Mouse (Mus musculus): ENCODE results near the gene Sema3g. TPM values are rescaled to one million over a fixed set of nuclear protein-coding genes. Genes with fewer than 3 reads are reported as not detected.

Gene Sema3g
- polyA plus RNA-seq, 1 experiment from 2014 or later = 0.21 TPM

GRCm38 (mm10) chr14:31177287-31177686, 40.4 kb upstream of the Sema3g start:
- DNase-seq (ENCODE audit: low spot score) (no peak), ATAC-seq (replicated peaks; ENCODE audit: insufficient number of reproducible peaks, low FRiP score, low TSS enrichment, low read depth) (no peak)
- H3K4me3 ChIP-seq (ENCODE audit: low read depth, low read length) = no peak overlapping the region
- 88% methylated on average over 15 of the region's 16 CpGs for WGBS
- peaks cover 56% of the 10 kb centered on the region for H3K36me3 ChIP-seq (replicated peaks; ENCODE audit: control insufficient read depth, insufficient read depth, low read depth, low read length)
- H3K27me3 ChIP-seq (ENCODE audit: control insufficient read depth, insufficient read depth, low read length) = no peaks in the 10 kb centered on the region
- H3K4me2 ChIP-seq (ENCODE audit: low read depth, low read length) = no peak overlapping the region
- H3K9me3 ChIP-seq (replicated peaks; ENCODE audit: control insufficient read depth, low read length) = no peaks in the 10 kb centered on the region
- H3K9ac ChIP-seq (replicated peaks; ENCODE audit: low read length) = no peak overlapping the region
- no peak overlapping the region for H3K27ac ChIP-seq (replicated peaks; ENCODE audit: low read depth, low read length)
- no peaks in the 10 kb centered on the region for H3K4me1 ChIP-seq (ENCODE audit: control insufficient read depth, insufficient read depth, low read length)

- Histone ChIP-seq H3K4me1 (ENCODE audit: control insufficient read depth, insufficient read depth, low read length) (no peaks in the 10 kb centered on the region), H3K4me3 (ENCODE audit: low read depth, low read length) (no peak overlapping the region), H3K4me2 (ENCODE audit: low read depth, low read length) (no peak overlapping the region), H3K9ac (replicated peaks; ENCODE audit: low read length) (no peak overlapping the region), H3K27me3 (ENCODE audit: control insufficient read depth, insufficient read depth, low read length) (no peaks in the 10 kb centered on the region), H3K36me3 (replicated peaks; ENCODE audit: control insufficient read depth, insufficient read depth, low read depth, low read length) (peaks cover 52% of the 10 kb centered on the region), H3K9me3 (replicated peaks; ENCODE audit: control insufficient read depth, low read length) (no peaks in the 10 kb centered on the region), H3K27ac (replicated peaks; ENCODE audit: low read depth, low read length) (no peak overlapping the region)
- 91% methylated on average over 5 of the region's 5 CpGs for WGBS
- ATAC-seq (replicated peaks; ENCODE audit: insufficient number of reproducible peaks, low FRiP score, low TSS enrichment, low read depth) (no peak), DNase-seq (ENCODE audit: low spot score) (no peak)
Observed at GRCm38 (mm10) chr14:31177715-31178114, 39.9 kb upstream of the Sema3g start.

- Histone ChIP-seq H3K9ac (replicated peaks; ENCODE audit: low read length) (no peak overlapping the region), H3K4me2 (ENCODE audit: low read depth, low read length) (no peak overlapping the region), H3K36me3 (replicated peaks; ENCODE audit: control insufficient read depth, insufficient read depth, low read depth, low read length) (peaks cover 57% of the 10 kb centered on the region), H3K4me3 (ENCODE audit: low read depth, low read length) (no peak overlapping the region), H3K4me1 (ENCODE audit: control insufficient read depth, insufficient read depth, low read length) (no peaks in the 10 kb centered on the region), H3K27ac (replicated peaks; ENCODE audit: low read depth, low read length) (no peak overlapping the region), H3K27me3 (ENCODE audit: control insufficient read depth, insufficient read depth, low read length) (no peaks in the 10 kb centered on the region), H3K9me3 (replicated peaks; ENCODE audit: control insufficient read depth, low read length) (no peaks in the 10 kb centered on the region)
- ATAC-seq (replicated peaks; ENCODE audit: insufficient number of reproducible peaks, low FRiP score, low TSS enrichment, low read depth) (no peak), DNase-seq (ENCODE audit: low spot score) (no peak)
- 94% methylated on average over 12 of the region's 12 CpGs for WGBS
Observed at GRCm38 (mm10) chr14:31179677-31180365, 37.8 kb upstream of the Sema3g start.

GRCm38 (mm10) chr14:31181512-31181911, 36.1 kb upstream of the Sema3g start:
- DNase-seq (ENCODE audit: low spot score) (no peak), ATAC-seq (replicated peaks; ENCODE audit: insufficient number of reproducible peaks, low FRiP score, low TSS enrichment, low read depth) (no peak)
- H3K27me3 ChIP-seq (ENCODE audit: control insufficient read depth, insufficient read depth, low read length) = no peaks in the 10 kb centered on the region
- no peaks in the 10 kb centered on the region for H3K9me3 ChIP-seq (replicated peaks; ENCODE audit: control insufficient read depth, low read length)
- H3K4me1 ChIP-seq (ENCODE audit: control insufficient read depth, insufficient read depth, low read length) = no peaks in the 10 kb centered on the region
- H3K4me3 ChIP-seq (ENCODE audit: low read depth, low read length) = no peak overlapping the region
- no peak overlapping the region for H3K4me2 ChIP-seq (ENCODE audit: low read depth, low read length)
- H3K9ac ChIP-seq (replicated peaks; ENCODE audit: low read length) = no peak overlapping the region
- H3K36me3 ChIP-seq (replicated peaks; ENCODE audit: control insufficient read depth, insufficient read depth, low read depth, low read length) = peaks cover 54% of the 10 kb centered on the region
- H3K27ac ChIP-seq (replicated peaks; ENCODE audit: low read depth, low read length) = no peak overlapping the region
- 89% methylated on average over 4 of the region's 4 CpGs for WGBS

- H3K4me1 ChIP-seq (ENCODE audit: control insufficient read depth, insufficient read depth, low read length) = no peaks in the 10 kb centered on the region
- WGBS = 59% methylated on average over 2 of the region's 2 CpGs
- no peaks in the 10 kb centered on the region for H3K9me3 ChIP-seq (replicated peaks; ENCODE audit: control insufficient read depth, low read length)
- DNase-seq (ENCODE audit: low spot score) (no peak), ATAC-seq (replicated peaks; ENCODE audit: insufficient number of reproducible peaks, low FRiP score, low TSS enrichment, low read depth) (no peak)
- H3K4me3 ChIP-seq (ENCODE audit: low read depth, low read length) = no peak overlapping the region
- H3K27ac ChIP-seq (replicated peaks; ENCODE audit: low read depth, low read length) = no peak overlapping the region
- no peaks in the 10 kb centered on the region for H3K27me3 ChIP-seq (ENCODE audit: control insufficient read depth, insufficient read depth, low read length)
- no peak overlapping the region for H3K4me2 ChIP-seq (ENCODE audit: low read depth, low read length)
- H3K36me3 ChIP-seq (replicated peaks; ENCODE audit: control insufficient read depth, insufficient read depth, low read depth, low read length) = peaks cover 59% of the 10 kb centered on the region
- no peak overlapping the region for H3K9ac ChIP-seq (replicated peaks; ENCODE audit: low read length)
Observed at GRCm38 (mm10) chr14:31182786-31183290, 34.8 kb upstream of the Sema3g start.

- no peaks in the 10 kb centered on the region for H3K9me3 ChIP-seq (replicated peaks; ENCODE audit: control insufficient read depth, low read length)
- DNase-seq (ENCODE audit: low spot score) (no peak), ATAC-seq (replicated peaks; ENCODE audit: insufficient number of reproducible peaks, low FRiP score, low TSS enrichment, low read depth) (no peak)
- no peak overlapping the region for H3K4me3 ChIP-seq (ENCODE audit: low read depth, low read length)
- no peak overlapping the region for H3K27ac ChIP-seq (replicated peaks; ENCODE audit: low read depth, low read length)
- 88% methylated on average over 5 of the region's 5 CpGs for WGBS
- H3K4me1 ChIP-seq (ENCODE audit: control insufficient read depth, insufficient read depth, low read length) = no peaks in the 10 kb centered on the region
- no peaks in the 10 kb centered on the region for H3K27me3 ChIP-seq (ENCODE audit: control insufficient read depth, insufficient read depth, low read length)
- no peak overlapping the region for H3K4me2 ChIP-seq (ENCODE audit: low read depth, low read length)
- H3K36me3 ChIP-seq (replicated peaks; ENCODE audit: control insufficient read depth, insufficient read depth, low read depth, low read length) = peaks cover 59% of the 10 kb centered on the region
- H3K9ac ChIP-seq (replicated peaks; ENCODE audit: low read length) = no peak overlapping the region
Observed at GRCm38 (mm10) chr14:31183541-31183940, 34.1 kb upstream of the Sema3g start.

- ATAC-seq (replicated peaks; ENCODE audit: insufficient number of reproducible peaks, low FRiP score, low TSS enrichment, low read depth) (no peak), DNase-seq (ENCODE audit: low spot score) (no peak)
- H3K4me2 ChIP-seq (ENCODE audit: low read depth, low read length) = no peak overlapping the region
- no peak overlapping the region for H3K4me3 ChIP-seq (ENCODE audit: low read depth, low read length)
- H3K4me1 ChIP-seq (ENCODE audit: control insufficient read depth, insufficient read depth, low read length) = no peaks in the 10 kb centered on the region
- no peak overlapping the region for H3K9ac ChIP-seq (replicated peaks; ENCODE audit: low read length)
- H3K27ac ChIP-seq (replicated peaks; ENCODE audit: low read depth, low read length) = no peak overlapping the region
- no peaks in the 10 kb centered on the region for H3K9me3 ChIP-seq (replicated peaks; ENCODE audit: control insufficient read depth, low read length)
- no peaks in the 10 kb centered on the region for H3K27me3 ChIP-seq (ENCODE audit: control insufficient read depth, insufficient read depth, low read length)
- peaks cover 56% of the 10 kb centered on the region for H3K36me3 ChIP-seq (replicated peaks; ENCODE audit: control insufficient read depth, insufficient read depth, low read depth, low read length)
- WGBS = 90% methylated on average over 12 of the region's 12 CpGs
Observed at GRCm38 (mm10) chr14:31184195-31184594, 33.5 kb upstream of the Sema3g start.

GRCm38 (mm10) chr14:31186656-31187055, 31.0 kb upstream of the Sema3g start:
- 91% methylated on average over 4 of the region's 4 CpGs for WGBS
- ATAC-seq (replicated peaks; ENCODE audit: insufficient number of reproducible peaks, low FRiP score, low TSS enrichment, low read depth) (no peak), DNase-seq (ENCODE audit: low spot score) (no peak)
- peaks cover 46% of the 10 kb centered on the region for H3K36me3 ChIP-seq (replicated peaks; ENCODE audit: control insufficient read depth, insufficient read depth, low read depth, low read length)
- no peaks in the 10 kb centered on the region for H3K4me1 ChIP-seq (ENCODE audit: control insufficient read depth, insufficient read depth, low read length)
- H3K4me3 ChIP-seq (ENCODE audit: low read depth, low read length) = no peak overlapping the region
- no peak overlapping the region for H3K9ac ChIP-seq (replicated peaks; ENCODE audit: low read length)
- H3K27me3 ChIP-seq (ENCODE audit: control insufficient read depth, insufficient read depth, low read length) = no peaks in the 10 kb centered on the region
- no peak overlapping the region for H3K4me2 ChIP-seq (ENCODE audit: low read depth, low read length)
- no peaks in the 10 kb centered on the region for H3K9me3 ChIP-seq (replicated peaks; ENCODE audit: control insufficient read depth, low read length)
- no peak overlapping the region for H3K27ac ChIP-seq (replicated peaks; ENCODE audit: low read depth, low read length)

Measured in embryonic facial prominence, embryonic 11.5 days (tissue).